Mouse (Mus musculus) kidney, embryonic 14.5 days (tissue): ENCODE results near the gene Med12l. TPM values are rescaled to one million over a fixed set of nuclear protein-coding genes. Genes with fewer than 3 reads are reported as not detected.
A peak's percentile ranks its signal among the peaks of the same experiment; 100 is the strongest.
"Not testable (repeated sequence)": the region's sequence is repeated elsewhere in the genome, so short reads cannot be mapped to it uniquely, and the experiment has no call there.

Experiments used
- ATAC-seq: fragments of 200-750 bp; cut with Nextera tagmentation; 2 replicates; pipeline ENCODE4 v1.8.0; 2017; ENCODE audit warnings: moderate number of reproducible peaks, mild to moderate bottlenecking, moderate TSS enrichment, moderate library complexity; ENCODE audit not compliant: low FRiP score, low TSS enrichment
- H3K27ac ChIP-seq: fragments of 300-500 bp; sonication (generic); 2 replicates; pipeline ENCODE4 v1.5.1; 2014; ENCODE audit warnings: low read depth, mild to moderate bottlenecking, low read length, moderate library complexity, mixed read lengths
- H3K27me3 ChIP-seq: fragments of 300-500 bp; sonication (generic); 2 replicates; pipeline ENCODE4 v1.6.1; 2014; ENCODE audit warnings: mild to moderate bottlenecking, low read length; ENCODE audit not compliant: control insufficient read depth, insufficient read depth
- H3K36me3 ChIP-seq: fragments of 300-500 bp; sonication (generic); 2 replicates; pipeline ENCODE4 v1.6.1; 2014; ENCODE audit warnings: low read length, mixed read lengths; ENCODE audit not compliant: control insufficient read depth, insufficient read depth
- H3K4me1 ChIP-seq: fragments of 300-500 bp; sonication (generic); 2 replicates; pipeline ENCODE4 v1.6.1; 2014; ENCODE audit warnings: low read length, mixed read lengths; ENCODE audit not compliant: control insufficient read depth, insufficient read depth
- H3K4me2 ChIP-seq: fragments of 300-500 bp; sonication (generic); replicated peaks from 2 replicates; pipeline ENCODE4 v1.6.1; 2014; ENCODE audit warnings: low read depth, mild to moderate bottlenecking, low read length
- H3K4me3 ChIP-seq: fragments of 300-500 bp; sonication (generic); 2 replicates; pipeline ENCODE4 v1.5.1; 2014; ENCODE audit warnings: mild to moderate bottlenecking, low read length
- H3K9ac ChIP-seq: fragments of 300-500 bp; sonication (generic); 2 replicates; pipeline ENCODE4 v1.6.1; 2014; ENCODE audit warnings: low read depth, mild to moderate bottlenecking, low read length, moderate library complexity
- H3K9me3 ChIP-seq: fragments of 300-500 bp; sonication (generic); 2 replicates; pipeline ENCODE4 v1.6.1; 2016; ENCODE audit warnings: low read length; ENCODE audit not compliant: control insufficient read depth
- WGBS: fragments of 180-500 bp; shearing (Covaris S2); extraction: QIAGEN DNeasy Blood & Tissue Kit; methylation state at CpG from one replicate; pipeline ENCODE4 v1.1.7; 2014; 5-methylcytosine and 5-hydroxymethylcytosine counted together
- polyA plus RNA-seq: library from polyadenylated mRNA; unstranded; fragments of >200 nt; fragmentation: Nextera tagmentation; extraction: Ambion mirVana; gene quantifications from 2 replicates; pipeline ENCODE4 v1.2.1, GENCODE M21; 2014

Med12l gene
- polyA plus RNA-seq, 1 experiment from 2014 or later, result 4.1 TPM

DNA sequence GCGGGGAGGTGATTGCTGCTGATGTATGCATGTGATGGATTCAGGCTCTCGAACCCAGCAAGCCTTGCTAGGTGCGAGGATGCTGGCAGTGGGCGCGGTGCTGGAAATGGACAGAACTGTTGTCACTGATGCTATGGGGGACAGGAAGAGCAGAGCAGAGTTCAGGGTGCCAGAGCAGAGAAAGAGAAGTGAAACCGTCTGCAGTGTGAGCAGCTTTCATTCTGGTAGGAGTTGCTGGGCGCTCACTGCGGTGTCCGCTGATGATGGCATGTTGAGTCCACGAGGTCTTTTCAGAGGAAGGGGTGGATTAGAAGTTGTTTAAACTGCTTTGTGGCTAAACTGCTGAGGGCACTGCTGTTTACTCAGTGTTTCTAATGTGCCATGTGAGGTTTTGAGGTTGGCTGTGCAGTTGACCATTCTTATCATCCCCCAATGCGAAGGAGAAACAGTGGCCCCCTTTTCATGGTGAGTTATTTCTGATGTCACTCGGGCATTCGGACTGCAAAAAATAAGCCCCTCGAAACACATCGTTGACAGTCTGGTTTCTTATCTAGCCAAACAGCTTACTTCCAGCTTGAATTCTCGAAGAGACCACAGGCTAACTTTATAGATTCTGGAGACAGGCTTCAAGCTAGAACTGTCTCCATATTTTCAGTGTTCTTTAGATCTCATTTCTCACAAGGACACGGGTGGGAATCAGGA is 49.4 kb downstream of the Med12l start:
- H3K4me3 ChIP-seq, result no peak overlapping the region

DNA sequence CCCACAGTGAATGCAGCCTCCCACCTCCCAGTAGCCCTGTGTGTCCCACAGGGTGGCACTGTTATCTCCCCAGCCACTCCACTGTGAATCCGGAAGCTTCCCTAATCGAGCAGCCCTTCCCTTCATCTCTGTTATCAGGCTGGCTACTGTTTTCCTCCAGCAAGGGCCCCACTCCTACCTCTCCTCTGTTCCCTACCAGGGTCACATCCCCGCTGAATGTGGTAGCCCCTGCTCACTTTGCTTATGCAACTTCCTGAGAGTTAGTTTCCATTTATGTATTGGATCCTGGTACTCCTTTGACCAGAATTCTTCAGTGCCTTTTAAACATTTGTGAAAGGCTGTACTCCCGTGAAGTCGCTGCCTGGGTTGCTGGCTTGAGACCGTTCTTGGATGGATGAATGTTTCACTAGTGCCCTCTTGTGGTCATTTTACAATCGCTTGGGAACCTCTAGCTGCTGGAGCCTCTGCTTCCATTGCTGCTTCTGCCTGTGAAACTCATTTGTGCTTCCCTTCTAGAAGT is 53.5 kb downstream of the Med12l start:
- no peak overlapping the region for H3K27ac ChIP-seq
- no peaks in the 10 kb centered on the region for H3K27me3 ChIP-seq
- 3% methylated on average over 7 of the region's 7 CpGs for WGBS
- H3K4me1 ChIP-seq, result 0 out of 2 replicates have a peak, but pooled peaks cover 3% of the 10 kb centered on the region
- H3K4me3 ChIP-seq, result no peak overlapping the region
- H3K36me3 ChIP-seq, result no peaks in the 10 kb centered on the region
- peak; percentile 85 for ATAC-seq
- no peak overlapping the region; the same call in 1 of the 2 replicates for H3K4me2 ChIP-seq
- no peak overlapping the region for H3K9ac ChIP-seq
- no peaks in the 10 kb centered on the region for H3K9me3 ChIP-seq

More for the DNA sequence above, 49.4 kb downstream of the Med12l start:
- Histone ChIP-seq H3K27ac (no peak overlapping the region), H3K36me3 (no peaks in the 10 kb centered on the region), H3K9me3 (no peaks in the 10 kb centered on the region), H3K4me1 (0 out of 2 replicates have a peak, but pooled peaks cover under 1% of the 10 kb centered on the region), H3K4me2 (no peak overlapping the region), H3K9ac (no peak overlapping the region), H3K27me3 (no peaks in the 10 kb centered on the region)
- 85% methylated on average over 17 of the region's 17 CpGs for WGBS
- no peak for ATAC-seq

DNA sequence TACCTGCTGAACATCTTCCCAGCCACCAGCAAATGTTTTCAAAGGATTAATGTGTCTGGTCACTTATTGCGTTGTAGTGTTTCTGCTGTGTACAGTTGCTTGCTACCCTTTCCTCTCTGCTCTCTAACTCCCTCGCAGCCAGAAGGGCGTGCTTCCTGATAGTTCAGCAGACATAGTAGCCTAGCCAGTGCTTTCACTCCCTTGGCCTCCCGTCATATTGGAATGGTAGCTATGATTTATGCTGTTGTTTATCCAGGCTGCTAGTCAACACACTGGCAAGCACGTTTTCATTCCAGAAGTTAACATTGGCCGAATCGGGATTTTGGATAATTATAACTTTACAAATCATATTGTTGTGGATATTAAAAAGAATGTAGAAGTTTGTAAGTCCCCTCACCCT is 54.5 kb downstream of the Med12l start:
- Histone ChIP-seq H3K27ac (no peak overlapping the region), H3K4me1 (0 out of 2 replicates have a peak, but pooled peaks cover 3% of the 10 kb centered on the region), H3K4me2 (no peak overlapping the region), H3K9ac (no peak overlapping the region), H3K36me3 (no peaks in the 10 kb centered on the region), H3K9me3 (no peaks in the 10 kb centered on the region), H3K4me3 (no peak overlapping the region), H3K27me3 (no peaks in the 10 kb centered on the region)
- 71% methylated on average over 7 of the region's 7 CpGs for WGBS
- ATAC-seq, result no peak

DNA sequence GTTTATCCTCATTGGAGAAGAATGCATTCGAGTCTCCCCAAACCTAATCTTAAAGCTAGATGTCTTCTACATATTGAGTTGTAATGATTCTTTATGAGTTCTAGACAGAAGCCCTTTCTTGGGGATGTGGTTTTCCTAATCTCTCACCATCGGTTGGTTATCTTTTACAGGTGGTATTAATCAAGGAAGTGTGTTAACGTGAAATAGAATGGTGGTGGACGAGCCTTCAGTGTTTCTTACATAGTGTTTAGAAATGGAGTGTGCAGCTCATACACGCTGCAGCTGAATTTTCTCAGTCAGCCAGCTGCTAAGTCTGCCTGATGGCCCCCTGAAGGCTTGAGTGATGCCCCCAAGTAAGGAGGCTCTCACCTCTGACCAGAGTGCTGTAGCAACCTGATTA is 56.5 kb downstream of the Med12l start:
- 60% methylated on average over 5 of the region's 5 CpGs for WGBS

DNA sequence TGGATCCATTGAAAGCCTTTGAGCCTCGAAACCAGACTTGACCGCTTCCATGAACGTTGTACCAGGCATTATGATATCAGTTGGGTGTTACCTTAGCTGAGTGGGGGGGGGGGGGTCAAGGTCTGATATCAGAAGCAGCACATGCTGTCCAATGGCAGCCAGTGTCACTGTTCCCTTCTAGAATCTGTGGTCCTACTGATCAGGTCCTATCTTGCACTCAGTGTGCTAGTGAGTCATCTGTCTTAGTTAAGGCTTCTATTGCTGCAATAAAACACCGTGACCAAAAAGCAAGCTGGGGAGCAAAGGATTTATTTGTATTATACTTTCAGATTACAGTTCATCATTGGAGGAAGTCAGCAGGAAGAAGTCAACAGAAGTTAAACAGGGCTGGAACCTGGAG is 57.8 kb downstream of the Med12l start:
- Histone ChIP-seq H3K4me1 (0 out of 2 replicates have a peak, but pooled peaks cover 3% of the 10 kb centered on the region), H3K4me3 (no peak overlapping the region), H3K27me3 (no peaks in the 10 kb centered on the region), H3K4me2 (no peak overlapping the region), H3K9ac (no peak overlapping the region), H3K9me3 (no peaks in the 10 kb centered on the region), H3K27ac (no peak overlapping the region), H3K36me3 (no peaks in the 10 kb centered on the region)
- ATAC-seq, result no peak
- WGBS, result 87% methylated on average over 4 of the region's 4 CpGs

More for the DNA sequence above, 56.5 kb downstream of the Med12l start:
- Histone ChIP-seq H3K4me3 (no peak overlapping the region), H3K4me2 (no peak overlapping the region), H3K9me3 (no peaks in the 10 kb centered on the region), H3K36me3 (no peaks in the 10 kb centered on the region), H3K27ac (no peak overlapping the region), H3K4me1 (0 out of 2 replicates have a peak, but pooled peaks cover 3% of the 10 kb centered on the region), H3K9ac (no peak overlapping the region), H3K27me3 (no peaks in the 10 kb centered on the region)
- no peak for ATAC-seq

DNA sequence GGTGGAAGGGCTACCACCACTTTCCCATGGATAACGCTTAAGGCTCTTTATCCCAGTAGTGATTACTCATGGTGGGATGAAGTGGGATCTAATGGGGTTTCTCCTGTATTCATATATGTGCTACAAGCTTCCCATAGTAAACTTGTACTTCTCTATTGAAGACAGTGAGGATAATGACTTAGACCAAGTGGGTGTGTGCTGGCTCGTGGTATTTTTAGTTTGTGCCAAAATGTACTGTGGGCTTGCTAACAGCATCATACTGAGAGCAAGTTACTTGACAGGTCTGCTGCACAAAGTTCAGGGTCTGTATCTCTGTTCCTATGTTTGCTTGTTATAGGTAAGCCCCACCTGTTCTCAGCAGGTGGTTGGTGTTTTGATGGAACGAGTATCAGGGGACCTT is 60.3 kb downstream of the Med12l start:
- no peak overlapping the region for H3K27ac ChIP-seq
- no peaks in the 10 kb centered on the region for H3K27me3 ChIP-seq
- H3K4me2 ChIP-seq, result no peak overlapping the region
- ATAC-seq, result no peak
- no peak overlapping the region for H3K9ac ChIP-seq
- H3K4me3 ChIP-seq, result no peak overlapping the region
- no peaks in the 10 kb centered on the region for H3K36me3 ChIP-seq
- 82% methylated on average over 3 of the region's 3 CpGs for whole genome bisulfite sequencing
- no peaks in the 10 kb centered on the region for H3K9me3 ChIP-seq
- H3K4me1 ChIP-seq, result no peaks in the 10 kb centered on the region

DNA sequence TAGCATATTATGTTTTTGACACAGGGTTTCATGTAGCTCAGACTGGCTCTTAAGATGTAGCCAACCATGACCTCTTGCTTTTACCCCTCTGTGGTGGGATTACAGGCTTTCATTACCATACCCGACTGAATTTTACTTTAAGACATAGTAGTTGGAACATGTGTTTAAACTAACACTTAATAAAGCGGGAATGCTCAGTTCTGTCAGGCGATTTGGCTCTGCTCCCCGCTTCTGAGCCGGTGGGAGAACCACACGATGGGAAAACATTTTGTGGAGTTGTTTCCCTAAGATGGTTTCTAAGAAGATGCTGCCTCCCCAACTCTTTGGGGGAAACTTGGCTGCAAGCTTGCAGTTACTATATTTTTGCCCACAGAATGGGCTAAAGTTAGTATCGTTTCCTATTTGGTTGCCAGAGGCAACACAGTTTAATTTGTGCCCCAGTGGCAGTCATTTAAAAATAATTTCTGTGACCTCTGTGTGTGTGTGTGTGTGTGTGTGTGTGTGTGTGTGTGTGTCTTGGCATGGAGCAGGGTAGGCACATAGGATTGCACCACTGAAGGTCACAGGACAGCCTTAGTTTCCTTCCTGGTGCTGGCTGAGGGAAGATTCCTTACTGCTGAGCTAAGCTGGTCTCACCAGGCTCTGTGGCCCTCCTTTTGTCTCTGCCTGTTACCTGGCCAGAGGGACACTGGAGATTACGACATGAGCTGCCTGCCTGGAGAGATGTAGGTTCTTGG is 61.1 kb downstream of the Med12l start:
- no peak for ATAC-seq
- Histone ChIP-seq H3K27me3 (no peaks in the 10 kb centered on the region), H3K4me3 (no peak overlapping the region), H3K9me3 (no peaks in the 10 kb centered on the region), H3K27ac (no peak overlapping the region), H3K4me1 (no peaks in the 10 kb centered on the region), H3K4me2 (no peak overlapping the region), H3K36me3 (no peaks in the 10 kb centered on the region), H3K9ac (no peak overlapping the region)
- 65% methylated on average over 8 of the region's 8 CpGs for WGBS

DNA sequence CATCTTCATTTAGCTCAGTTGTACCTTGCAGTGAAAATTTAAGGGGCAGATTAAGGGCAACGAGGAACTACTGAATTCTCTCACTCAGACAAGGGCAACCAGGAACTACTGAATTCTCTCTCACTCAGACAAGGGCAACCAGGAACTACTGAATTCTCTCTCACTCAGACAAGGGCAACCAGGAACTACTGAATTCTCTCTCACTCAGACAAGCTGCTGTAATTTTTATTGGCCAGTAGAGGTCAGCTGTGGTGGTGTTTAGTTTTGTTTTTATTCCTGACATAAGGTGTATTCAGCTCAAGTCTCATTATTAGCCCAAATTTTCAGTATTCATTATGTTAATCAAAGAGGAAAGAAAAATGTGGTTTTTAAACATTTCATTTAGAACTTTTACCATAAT is 63.4 kb downstream of the Med12l start:
- not testable (repeated sequence) for H3K27ac ChIP-seq, H3K9me3 ChIP-seq, H3K4me2 ChIP-seq, H3K36me3 ChIP-seq, ATAC-seq, H3K27me3 ChIP-seq, H3K4me3 ChIP-seq, H3K9ac ChIP-seq, H3K4me1 ChIP-seq
- whole genome bisulfite sequencing, result 79% methylated on average over 1 of the region's 1 CpGs

DNA sequence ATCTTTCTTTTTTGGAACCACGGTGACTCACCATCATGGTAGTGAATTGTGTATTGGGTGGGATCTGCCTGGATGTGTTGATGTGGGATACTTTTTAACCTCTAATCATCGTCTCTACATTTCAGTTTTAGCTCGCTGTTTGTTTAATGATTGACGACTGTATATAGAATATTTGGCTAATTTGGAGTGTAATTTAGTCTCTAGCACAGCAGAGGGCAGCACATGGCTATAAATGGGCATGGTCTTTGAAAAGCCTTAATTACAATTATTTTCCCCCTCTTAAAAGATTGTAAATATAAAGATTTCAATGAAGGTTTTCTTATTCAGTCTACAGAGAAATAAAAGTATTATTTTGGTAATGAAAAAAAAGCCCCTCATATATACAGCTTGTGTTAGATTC is 71.7 kb downstream of the Med12l start:
- Histone ChIP-seq H3K36me3 (no peaks in the 10 kb centered on the region), H3K9ac (no peak overlapping the region), H3K4me2 (no peak overlapping the region), H3K27me3 (no peaks in the 10 kb centered on the region), H3K4me3 (no peak overlapping the region), H3K27ac (no peak overlapping the region), H3K9me3 (no peaks in the 10 kb centered on the region), H3K4me1 (peaks cover 9% of the 10 kb centered on the region; the same call in 1 of the 2 replicates)
- whole genome bisulfite sequencing, result 58% methylated on average over 4 of the region's 4 CpGs
- ATAC-seq, result no peak
